Mouse (Mus musculus) erythroblast, embryonic 14.5 days (primary cell): ENCODE measurements at regions not wholly inside any gene's neighbourhood (a gene's known extent, or its start where the extent isn't known, plus 50 kb on each side); places are given as distances from the start of the nearest gene placed in this dataset.

Experiments used
- GATA1 ChIP-seq: IDR thresholded peaks from 2 replicates; pipeline ENCODE4 v1.6.1; 2012; ENCODE audit warnings: low read length, inconsistent platforms, mixed read lengths
- TAL1 ChIP-seq: IDR thresholded peaks from 3 replicates; pipeline ENCODE4 v1.6.1; 2012; ENCODE audit warnings: low read length, inconsistent platforms, mixed read lengths

GRCm38 (mm10) chr17:50425110-50425509 lies 84.1 kb upstream of the Plcl2 start:
- TF ChIP-seq GATA1 (peak; percentile 75), TAL1 (peak; percentile 76)
